Mouse (Mus musculus) liver, embryonic 11.5 days (tissue): Measurements from ENCODE around the gene A630095N17Rik. TPM values are rescaled to one million over a fixed set of nuclear protein-coding genes. Genes with fewer than 3 reads are reported as not detected.

ENCODE experiments used
- ATAC-seq: fragments of 200-750 bp; cut with Nextera tagmentation; replicated peaks from 2 replicates; pipeline ENCODE4 v1.8.0; 2017; ENCODE audit warnings: moderate number of reproducible peaks, mild to moderate bottlenecking, moderate TSS enrichment, moderate library complexity; ENCODE audit not compliant: low FRiP score
- DNase-seq: peaks from one replicate; pipeline ENCODE4 v3.0.0-alpha.2; 2017; ENCODE audit warnings: low spot score
- H3K27ac ChIP-seq: fragments of 300-500 bp; sonication (generic); 2 replicates; pipeline ENCODE4 v1.5.1; 2014; ENCODE audit warnings: mild to moderate bottlenecking, low read depth, low read length, control low read depth
- H3K27me3 ChIP-seq: fragments of 300-500 bp; sonication (generic); replicated peaks from 2 replicates; pipeline ENCODE4 v1.6.1; 2014; ENCODE audit warnings: low read length, mixed read lengths; ENCODE audit not compliant: control insufficient read depth, insufficient read depth
- H3K36me3 ChIP-seq: fragments of 300-500 bp; sonication (generic); 2 replicates; pipeline ENCODE4 v1.6.1; 2014; ENCODE audit warnings: mild to moderate bottlenecking, low read length, moderate library complexity, mixed read lengths; ENCODE audit not compliant: control insufficient read depth, insufficient read depth
- H3K4me1 ChIP-seq: fragments of 300-500 bp; sonication (generic); replicated peaks from 2 replicates; pipeline ENCODE4 v1.6.1; 2014; ENCODE audit warnings: low read length, mixed read lengths; ENCODE audit not compliant: control insufficient read depth, insufficient read depth
- H3K4me2 ChIP-seq: fragments of 300-500 bp; sonication (generic); 2 replicates; pipeline ENCODE4 v1.6.1; 2014; ENCODE audit warnings: mild to moderate bottlenecking, control low read depth, moderate library complexity
- H3K4me3 ChIP-seq: fragments of 300-500 bp; sonication (generic); 2 replicates; pipeline ENCODE4 v1.5.1; 2014; ENCODE audit warnings: low read depth, low read length, control low read depth
- H3K9ac ChIP-seq: fragments of 300-500 bp; sonication (generic); 2 replicates; pipeline ENCODE4 v1.6.1; 2014; ENCODE audit warnings: low read depth, low read length, control low read depth
- H3K9me3 ChIP-seq: fragments of 300-500 bp; sonication (generic); 2 replicates; pipeline ENCODE4 v1.6.1; 2016; ENCODE audit warnings: low read length, inconsistent platforms, mixed read lengths; ENCODE audit not compliant: control insufficient read depth
- WGBS: fragments of 180-500 bp; shearing (Covaris S2); extraction: QIAGEN DNeasy Blood & Tissue Kit; methylation state at CpG from one replicate; pipeline ENCODE4 v1.1.7; 2014; 5-methylcytosine and 5-hydroxymethylcytosine counted together
- polyA plus RNA-seq: library from polyadenylated mRNA; unstranded; fragments of >200 nt; fragmentation: Nextera tagmentation; extraction: Ambion mirVana; gene quantifications from 2 replicates; pipeline ENCODE4 v1.2.1, GENCODE M21; 2014

Gene A630095N17Rik
- polyA plus RNA-seq, 1 experiment from 2014 or later, result not detected

- peak; percentile 93 for DNase-seq
- H3K4me1 ChIP-seq, result peaks cover 14% of the 10 kb centered on the region; the same call in 1 of the 2 replicates
These were observed 40.1 kb downstream of the A630095N17Rik start, which contains the start of the genes Ankzf1 and Atg9a for GRCm38 (mm10) chr1:75191622-75192402. Ankzf1 (plus strand) TSS chr1:75192151. Atg9a (minus strand) TSS chr1:75192196.

DNA sequence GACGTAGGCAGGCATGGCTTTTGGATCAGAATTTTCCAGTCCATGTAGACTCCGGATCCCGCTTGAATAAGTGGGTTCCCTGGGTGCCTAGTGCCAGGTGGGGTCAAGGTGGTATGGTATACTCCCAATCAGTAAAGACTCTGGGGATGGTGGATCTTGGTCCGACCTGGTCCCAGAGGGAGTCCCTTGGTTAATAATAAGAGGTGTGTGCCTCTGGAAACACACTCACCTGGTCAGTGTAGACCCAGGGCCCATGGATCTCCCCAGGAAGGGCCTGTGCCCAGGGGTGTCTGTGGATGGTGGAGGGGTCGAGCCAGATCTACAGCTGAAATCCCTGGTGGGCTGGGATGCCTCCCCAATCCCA lies 40.7 kb downstream of the A630095N17Rik start:
- Histone ChIP-seq H3K4me3 (peak overlapping the region; percentile 78), H3K27me3 (no peaks in the 10 kb centered on the region), H3K4me2 (peak overlapping the region; percentile 78), H3K27ac (0 out of 2 replicates have a peak overlapping the region, but pooled peaks have one; percentile 92), H3K9me3 (no peaks in the 10 kb centered on the region), H3K36me3 (peaks cover 18% of the 10 kb centered on the region), H3K9ac (peak overlapping the region; percentile 78), H3K4me1 (peaks cover 14% of the 10 kb centered on the region; the same call in 1 of the 2 replicates)
- DNase-seq (no peak), ATAC-seq (no peak)
- WGBS, result 43% methylated on average over 5 of the region's 5 CpGs

More at GRCm38 (mm10) chr1:75191622-75192402, 40.1 kb downstream of the A630095N17Rik start, which contains the start of the genes Ankzf1 and Atg9a:
- peak within 1 kb of the TSS; percentile 92 for H3K27ac ChIP-seq
- 1% methylated on average over 56 of the region's 56 CpGs for WGBS
- H3K36me3 ChIP-seq, result peaks cover 16% of the 10 kb centered on the region
- H3K4me2 ChIP-seq, result peak within 1 kb of the TSS; percentile 78
- peak within 1 kb of the TSS; percentile 82 for H3K9ac ChIP-seq
- no peaks in the 10 kb centered on the region for H3K9me3 ChIP-seq
- no peaks in the 10 kb centered on the region for H3K27me3 ChIP-seq
- H3K4me3 ChIP-seq, result peak within 1 kb of the TSS; percentile 78
- ATAC-seq, result peak; percentile 99

GRCm38 (mm10) chr1:75190577-75190976 lies 41.3 kb downstream of the A630095N17Rik start:
- Histone ChIP-seq H3K9ac (peak overlapping the region; percentile 78), H3K27ac (no peak overlapping the region), H3K4me1 (peaks cover 14% of the 10 kb centered on the region; the same call in 1 of the 2 replicates), H3K4me3 (peak overlapping the region; percentile 78), H3K36me3 (peaks cover 18% of the 10 kb centered on the region), H3K4me2 (peak overlapping the region; percentile 78), H3K27me3 (no peaks in the 10 kb centered on the region), H3K9me3 (no peaks in the 10 kb centered on the region)
- DNase-seq (no peak), ATAC-seq (no peak)
- 33% methylated on average over 2 of the region's 2 CpGs for WGBS

DNA sequence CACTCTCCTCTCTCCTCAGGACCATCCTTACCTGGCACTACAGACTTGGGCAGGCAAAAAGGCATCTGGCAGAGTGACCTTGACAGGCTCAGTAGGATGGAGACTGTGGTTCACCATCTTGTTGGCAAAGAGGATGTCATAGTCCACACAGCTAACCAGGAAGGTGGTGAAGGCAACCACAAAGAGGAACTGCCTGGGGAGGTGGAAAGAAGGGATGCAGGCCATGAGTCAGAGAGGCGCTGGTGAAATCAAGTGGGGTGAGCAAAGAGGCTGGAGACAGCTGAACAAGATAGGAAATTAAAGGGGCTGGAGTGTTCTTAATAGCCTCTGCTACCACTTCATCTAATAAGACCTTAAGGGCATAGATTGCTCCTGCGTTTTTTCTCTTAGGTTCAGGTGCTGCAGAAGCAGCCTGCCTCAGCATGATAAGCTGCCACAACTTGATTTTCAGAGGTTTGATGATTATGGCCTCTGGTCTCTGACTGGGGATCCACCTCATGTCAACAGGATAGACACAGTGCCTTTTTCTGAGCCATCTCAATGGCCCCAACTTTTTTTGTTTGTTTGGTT lies 43.9 kb downstream of the A630095N17Rik start:
- ATAC-seq, result no peak
- Histone ChIP-seq H3K27me3 (no peaks in the 10 kb centered on the region), H3K27ac (no peak overlapping the region), H3K4me3 (no peak overlapping the region), H3K9ac (no peak overlapping the region), H3K4me2 (no peak overlapping the region), H3K36me3 (peaks cover 22% of the 10 kb centered on the region), H3K4me1 (peaks cover 10% of the 10 kb centered on the region; the same call in 1 of the 2 replicates), H3K9me3 (no peaks in the 10 kb centered on the region)
- WGBS, result 49% methylated on average over 2 of the region's 2 CpGs
- no peak for DNase-seq

DNA sequence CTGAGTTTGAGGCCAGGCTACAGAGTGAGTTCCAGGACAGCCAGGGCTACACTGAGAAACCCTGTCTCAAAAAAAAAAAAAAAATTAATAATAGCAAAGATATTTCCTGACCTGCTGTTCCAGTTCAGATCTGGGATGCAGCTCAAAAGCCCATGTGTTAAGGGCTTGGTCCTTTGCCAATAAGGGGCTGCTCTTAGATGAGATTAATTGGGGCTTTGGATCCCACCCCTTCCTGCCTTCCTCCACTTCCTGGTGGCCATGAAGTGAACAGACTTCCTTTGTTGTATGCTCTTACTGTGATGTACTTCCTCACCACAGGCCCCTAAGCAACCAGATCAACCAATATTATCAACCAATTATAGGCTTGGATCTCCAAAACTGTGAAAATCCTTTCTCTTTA lies 44.8 kb downstream of the A630095N17Rik start:
- Histone ChIP-seq H3K36me3 (peaks cover 31% of the 10 kb centered on the region), H3K27me3 (no peaks in the 10 kb centered on the region), H3K9me3 (no peaks in the 10 kb centered on the region), H3K27ac (no peak overlapping the region), H3K4me2 (no peak overlapping the region), H3K9ac (no peak overlapping the region), H3K4me1 (peaks cover 9% of the 10 kb centered on the region; the same call in 1 of the 2 replicates), H3K4me3 (no peak overlapping the region)
- DNase-seq (no peak), ATAC-seq (no peak)

- H3K27ac ChIP-seq, result no peak overlapping the region
- peaks cover 31% of the 10 kb centered on the region for H3K36me3 ChIP-seq
- no peak overlapping the region for H3K4me3 ChIP-seq
- no peaks in the 10 kb centered on the region for H3K27me3 ChIP-seq
- H3K9ac ChIP-seq, result no peak overlapping the region
- no peak overlapping the region for H3K4me2 ChIP-seq
- peaks cover 9% of the 10 kb centered on the region for H3K4me1 ChIP-seq
- H3K9me3 ChIP-seq, result no peaks in the 10 kb centered on the region
- WGBS, result 89% methylated on average over 11 of the region's 11 CpGs
- ATAC-seq (no peak), DNase-seq (no peak)
These were observed 46.4 kb downstream of the A630095N17Rik start for GRCm38 (mm10) chr1:75185495-75185894.

DNA sequence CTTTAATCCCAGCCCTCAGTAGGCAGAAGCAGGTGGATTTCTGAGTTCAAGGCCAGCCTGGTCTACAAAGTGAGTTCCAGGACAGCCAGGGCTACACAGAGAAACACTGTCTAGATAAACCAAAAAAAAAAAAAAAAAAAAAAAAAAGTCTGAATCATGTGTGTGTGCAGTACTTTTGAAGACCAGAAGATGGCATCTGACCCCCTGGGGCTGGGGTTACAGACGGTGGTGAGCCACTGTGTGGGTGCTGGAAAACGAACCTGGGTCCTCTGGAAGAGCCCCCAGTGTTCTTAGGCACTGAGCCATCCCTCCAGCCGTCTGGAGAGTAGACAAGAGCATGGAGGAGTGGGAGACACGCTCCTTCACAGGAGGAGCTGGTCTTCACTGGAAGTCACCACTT lies 49.7 kb downstream of the A630095N17Rik start:
- Histone ChIP-seq H3K4me2 (no peak overlapping the region), H3K4me1 (peaks cover 18% of the 10 kb centered on the region), H3K4me3 (no peak overlapping the region), H3K36me3 (peaks cover 35% of the 10 kb centered on the region), H3K27me3 (no peaks in the 10 kb centered on the region), H3K9me3 (no peaks in the 10 kb centered on the region), H3K27ac (no peak overlapping the region), H3K9ac (no peak overlapping the region)
- no peak for ATAC-seq
- no peak for DNase-seq
- WGBS, result 75% methylated on average over 4 of the region's 4 CpGs

DNA sequence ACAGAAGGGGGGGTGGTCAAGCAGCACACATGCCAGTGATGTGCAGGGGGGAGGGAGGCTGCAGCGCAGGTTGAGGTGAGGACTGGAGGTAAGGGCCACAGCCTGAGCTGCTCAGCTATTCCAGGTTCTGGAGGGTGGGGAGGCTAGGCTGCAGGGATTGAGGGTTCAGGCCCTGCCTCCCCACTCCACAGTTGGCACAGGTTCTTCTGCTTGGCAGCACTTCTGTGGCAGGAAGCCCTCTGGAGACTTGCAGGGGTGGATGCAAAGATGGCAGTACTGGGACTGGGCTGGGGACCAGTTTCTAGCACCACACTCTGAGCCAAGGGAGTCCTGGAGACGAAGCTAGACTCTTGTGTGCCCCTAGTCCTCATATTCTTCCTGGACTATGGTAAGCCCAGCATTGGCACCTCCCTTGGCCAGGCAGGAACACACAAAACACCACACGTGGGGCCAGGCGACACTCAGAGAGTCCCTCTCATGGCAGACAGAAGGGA lies 50.5 kb downstream of the A630095N17Rik start:
- DNase-seq, result no peak
- H3K9me3 ChIP-seq, result no peaks in the 10 kb centered on the region
- peaks cover 33% of the 10 kb centered on the region for H3K36me3 ChIP-seq
- H3K4me3 ChIP-seq, result no peak overlapping the region
- no peak overlapping the region for H3K4me2 ChIP-seq
- WGBS, result 86% methylated on average over 4 of the region's 4 CpGs
- ATAC-seq, result no peak
- H3K9ac ChIP-seq, result no peak overlapping the region
- H3K27ac ChIP-seq, result no peak overlapping the region
- no peaks in the 10 kb centered on the region for H3K27me3 ChIP-seq
- peaks cover 18% of the 10 kb centered on the region for H3K4me1 ChIP-seq
